Mouse (Mus musculus): Measurements from ENCODE around the gene Mri1.

DNA sequence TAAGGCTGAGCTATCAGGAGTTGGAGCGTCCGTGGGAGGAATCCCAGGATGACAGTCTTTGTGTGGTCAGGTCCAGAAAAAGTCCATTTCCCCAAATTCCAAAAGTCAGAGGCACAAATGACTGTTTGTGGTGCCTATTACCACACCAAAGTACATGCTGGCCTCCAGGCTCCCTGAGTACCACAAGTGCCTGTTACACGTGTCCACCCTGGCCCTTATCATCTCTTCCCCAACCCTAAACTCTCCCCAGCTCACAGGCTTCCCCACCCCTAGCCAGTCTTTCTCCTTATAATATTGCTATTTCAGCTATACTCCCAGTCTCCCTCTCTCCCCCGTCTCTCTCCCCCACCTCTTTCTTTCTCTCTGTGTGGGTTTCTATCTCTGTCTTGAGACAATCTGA, 15.2 kb upstream of the Mri1 start:
- TF ChIP-seq CTCF (conservative IDR thresholded peaks at IDR 0.05; ENCODE audit: low read length) (no peak), NANOG (IDR thresholded peaks at IDR 0.05; ENCODE audit: borderline replicate concordance, low read length) (no peak), POU5F1 (IDR thresholded peaks at IDR 0.05; ENCODE audit: borderline replicate concordance, low read length) (no peak)

Data from E14TG2a.4 (cell line).